Mouse (Mus musculus) adrenal gland, adult 2 months (tissue): Measurements from ENCODE around the gene Wdfy1. TPM values are rescaled to one million over a fixed set of nuclear protein-coding genes. Genes with fewer than 3 reads are reported as not detected.

Experiments
- DNase-seq: peaks from one replicate; pipeline ENCODE4 v3.0.0; 2021
- long read RNA-seq: library from polyadenylated mRNA; stranded (forward); transcript quantifications from one replicate; pipeline ENCODE4 v2.0.0, GENCODE M21; 2021
- polyA plus RNA-seq: library from polyadenylated mRNA; depleted of rRNA; stranded (reverse); fragments of >200 nt; gene quantifications from 2 replicates; pipeline ENCODE4 v1.2.3, GENCODE M21; 2012; rRNA removed
- total RNA-seq, 2 experiments: library from RNA; stranded (reverse); gene quantifications; 2 replicates each; pipeline ENCODE4 v1.2.3; 2021

The Wdfy1 gene
- total RNA-seq (10 to 100 TPM; 42.6 to 43.5 TPM), polyA plus RNA-seq (39.0 and 48.4 TPM in 2 replicates)
- long read RNA-seq, full-length matches to known transcripts = 36 of 42 reads
- long read RNA-seq, partial matches to known transcripts = 1 of 42 reads
- long read RNA-seq, other reads (novel, unspliced or antisense) = 5 of 42 reads

- DNase-seq = peak; percentile 98
Observed at GRCm38 (mm10) chr1:79775927-79776458, at the start of gene Wdfy1, which contains the start of gene Mrpl44. Wdfy1 (minus strand) TSS chr1:79776143. Mrpl44 (plus strand) TSS chr1:79776018.

GRCm38 (mm10) chr1:79823951-79824633, 48.1 kb upstream of the Wdfy1 start:
- DNase-seq = peak; percentile 3

- peak; percentile 65 for DNase-seq
Observed at GRCm38 (mm10) chr1:79822806-79823525, 47.0 kb upstream of the Wdfy1 start.

GRCm38 (mm10) chr1:79819296-79819879, 43.4 kb upstream of the Wdfy1 start:
- peak; percentile 45 for DNase-seq

- no peak for DNase-seq
Observed at GRCm38 (mm10) chr1:79815446-79815845, 39.5 kb upstream of the Wdfy1 start.

GRCm38 (mm10) chr1:79809447-79809846, 33.5 kb upstream of the Wdfy1 start:
- no peak for DNase-seq

- DNase-seq = no peak
Observed at GRCm38 (mm10) chr1:79806865-79807264, 30.9 kb upstream of the Wdfy1 start.

GRCm38 (mm10) chr1:79803614-79804013, 27.7 kb upstream of the Wdfy1 start:
- no peak for DNase-seq

GRCm38 (mm10) chr1:79802858-79803427, 27.0 kb upstream of the Wdfy1 start:
- no peak for DNase-seq

GRCm38 (mm10) chr1:79797084-79797483, 21.1 kb upstream of the Wdfy1 start:
- DNase-seq = no peak

GRCm38 (mm10) chr1:79786267-79786927, 10.5 kb upstream of the Wdfy1 start:
- no peak for DNase-seq

GRCm38 (mm10) chr1:79782433-79782832, 6.5 kb upstream of the Wdfy1 start:
- no peak for DNase-seq

GRCm38 (mm10) chr1:79778011-79778410, 2.1 kb upstream of the Wdfy1 start:
- DNase-seq = no peak

- no peak for DNase-seq
Observed at GRCm38 (mm10) chr1:79774164-79774780, 1.7 kb downstream of the Wdfy1 start.

GRCm38 (mm10) chr1:79768231-79768630, 7.7 kb downstream of the Wdfy1 start:
- DNase-seq = no peak

- no peak for DNase-seq
Observed at GRCm38 (mm10) chr1:79764483-79764882, 11.5 kb downstream of the Wdfy1 start.

- DNase-seq = peak; percentile 57
Observed at GRCm38 (mm10) chr1:79764031-79764430, 11.9 kb downstream of the Wdfy1 start.

- no peak for DNase-seq
Observed at GRCm38 (mm10) chr1:79762282-79763250, 13.4 kb downstream of the Wdfy1 start.

GRCm38 (mm10) chr1:79761917-79762271, 14.0 kb downstream of the Wdfy1 start:
- no peak for DNase-seq
